Mouse (Mus musculus) bone marrow, adult 2 months (tissue): ENCODE results near the gene Dus2. TPM values are rescaled to one million over a fixed set of nuclear protein-coding genes. Genes with fewer than 3 reads are reported as not detected.

ENCODE experiments used
- H3K27ac ChIP-seq: fragments of 200-500 bp; 2 replicates; pipeline ENCODE4 v1.5.1; 2012; ENCODE audit warnings: low read depth, mild to moderate bottlenecking, control low read depth, inconsistent platforms, low read length; ENCODE audit not compliant: control insufficient read depth, poor library complexity, insufficient read depth
- H3K4me1 ChIP-seq: fragments of 200-500 bp; 2 replicates; pipeline ENCODE4 v1.6.1; 2011; ENCODE audit warnings: low read length; ENCODE audit not compliant: control insufficient read depth, insufficient read depth
- H3K4me3 ChIP-seq: fragments of 200-500 bp; replicated peaks from 2 replicates; pipeline ENCODE3; 2011; ENCODE audit warnings: mild to moderate bottlenecking, low read depth, low read length, control low read depth; ENCODE audit not compliant: control insufficient read depth
- CTCF ChIP-seq: fragments of 200-500 bp; IDR thresholded peaks from 2 replicates; pipeline ENCODE4 v1.5.1; 2011; ENCODE audit warnings: low read length, control low read depth; ENCODE audit not compliant: control insufficient read depth, insufficient read depth
- POLR2A ChIP-seq: fragments of 200-500 bp; IDR thresholded peaks from 2 replicates; pipeline ENCODE4 v1.6.1; 2011; ENCODE audit warnings: low read depth, mild to moderate bottlenecking, control low read depth, low read length, borderline replicate concordance; ENCODE audit not compliant: control insufficient read depth
- WGBS: fragments of 180-500 bp; shearing (Covaris S2); methylation state at CpG from one replicate; pipeline ENCODE4 v1.1.7; 2018; 5-methylcytosine and 5-hydroxymethylcytosine counted together
- polyA plus RNA-seq: library from polyadenylated mRNA; stranded (reverse); fragments of >200 nt; gene quantifications from 2 replicates; pipeline ENCODE4 v1.2.4, GENCODE M21; 2011; ENCODE audit warnings: low replicate concordance; ENCODE audit not compliant: missing spikeins, insufficient read depth, insufficient read length

Gene Dus2
- polyA plus RNA-seq, 1 experiment, result 13.5 TPM

DNA sequence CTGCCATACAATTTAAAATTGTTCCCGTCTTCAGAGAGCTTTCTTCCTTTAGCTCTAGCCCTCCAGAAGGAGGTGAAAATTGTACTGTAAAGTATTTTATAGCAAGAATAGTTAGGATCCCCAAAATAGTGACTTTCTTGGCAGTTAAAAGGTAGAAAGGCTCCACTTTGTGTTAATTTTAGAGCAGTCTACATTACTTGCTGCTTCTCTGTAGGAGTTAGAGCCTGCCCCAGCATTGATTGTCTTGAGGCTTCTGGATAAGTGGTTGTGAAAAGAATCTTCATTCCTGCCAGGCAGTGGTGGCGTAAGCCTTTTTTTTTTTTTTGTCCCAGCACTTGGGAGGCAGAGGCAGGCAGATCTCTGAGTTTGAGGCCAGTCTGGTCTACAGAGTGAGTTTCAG is 75.6 kb downstream of the Dus2 start:
- 88% methylated on average over 2 of the region's 2 CpGs for WGBS
- H3K4me3 ChIP-seq, result no peak overlapping the region
- H3K27ac ChIP-seq, result no peak overlapping the region
- TF ChIP-seq CTCF (no peak), POLR2A (no peak)
- H3K4me1 ChIP-seq, result peaks cover 4% of the 10 kb centered on the region

DNA sequence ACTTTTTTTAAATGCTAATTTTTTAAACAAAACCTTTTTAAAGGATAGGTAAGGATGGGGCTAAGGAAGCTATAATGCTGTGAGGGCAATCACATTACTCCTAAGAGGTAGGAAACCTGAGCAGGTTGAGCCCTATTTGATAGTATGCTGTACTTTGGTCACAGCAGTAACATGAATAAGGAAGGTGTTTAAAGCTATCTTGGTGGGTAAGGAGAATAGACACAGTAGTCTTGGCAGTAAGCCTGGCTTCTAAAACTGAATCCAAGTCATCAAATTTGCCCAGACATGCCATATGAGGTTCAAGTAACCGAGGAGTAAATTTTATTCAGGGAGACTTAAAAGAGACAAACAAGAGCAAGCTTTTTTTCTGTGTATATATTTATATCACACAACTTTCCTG is 78.4 kb downstream of the Dus2 start:
- 25% methylated on average over 1 of the region's 1 CpGs for whole genome bisulfite sequencing
- TF ChIP-seq POLR2A, result no peak
- no peak for TF ChIP-seq CTCF
- H3K4me3 ChIP-seq, result no peak overlapping the region
- H3K4me1 ChIP-seq, result peaks cover 1% of the 10 kb centered on the region
- no peak overlapping the region for H3K27ac ChIP-seq

DNA sequence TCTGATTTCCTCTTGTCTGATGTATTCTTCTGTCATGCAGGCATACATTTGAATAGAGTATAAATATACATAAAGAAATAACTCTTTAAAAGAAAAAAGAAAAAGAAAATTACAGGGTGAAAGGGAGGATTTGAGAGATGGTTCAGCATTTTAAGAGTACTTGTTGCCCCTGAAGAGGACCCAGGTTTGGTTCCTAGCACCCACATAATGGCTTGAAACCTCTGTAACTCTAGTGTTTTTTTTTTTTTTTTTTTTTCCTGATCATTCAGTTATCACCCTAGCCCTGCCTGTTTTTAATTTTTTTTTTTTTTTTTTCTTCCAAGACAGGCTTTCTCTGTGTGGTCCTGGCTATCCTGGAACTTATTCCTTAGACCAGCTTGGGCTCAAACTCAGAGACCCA is 81.0 kb downstream of the Dus2 start:
- Histone ChIP-seq H3K27ac (no peak overlapping the region), H3K4me3 (no peak overlapping the region), H3K4me1 (no peaks in the 10 kb centered on the region)
- no peak for TF ChIP-seq POLR2A
- no peak for TF ChIP-seq CTCF

DNA sequence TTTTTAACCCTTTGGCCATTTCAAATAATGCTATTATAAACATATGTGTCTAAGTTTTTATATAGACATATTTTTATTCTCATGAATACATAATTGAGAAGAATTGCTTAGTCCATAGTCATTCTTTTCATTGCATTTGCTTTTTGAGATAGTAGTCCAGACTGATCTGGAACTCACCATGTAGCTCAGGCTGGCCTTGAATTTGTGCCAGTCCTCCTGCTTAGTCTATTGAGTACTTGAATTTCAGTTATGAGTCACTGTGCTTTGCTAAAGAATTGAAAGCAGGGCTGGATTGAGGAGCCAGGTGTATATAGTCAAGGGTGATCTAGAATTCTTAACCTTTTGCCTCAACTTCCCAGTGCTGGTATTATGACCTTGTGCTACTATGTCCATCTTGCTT is 83.1 kb downstream of the Dus2 start:
- TF ChIP-seq POLR2A (no peak), CTCF (no peak)
- no peak overlapping the region for H3K27ac ChIP-seq
- no peak overlapping the region for H3K4me3 ChIP-seq
- no peaks in the 10 kb centered on the region for H3K4me1 ChIP-seq

DNA sequence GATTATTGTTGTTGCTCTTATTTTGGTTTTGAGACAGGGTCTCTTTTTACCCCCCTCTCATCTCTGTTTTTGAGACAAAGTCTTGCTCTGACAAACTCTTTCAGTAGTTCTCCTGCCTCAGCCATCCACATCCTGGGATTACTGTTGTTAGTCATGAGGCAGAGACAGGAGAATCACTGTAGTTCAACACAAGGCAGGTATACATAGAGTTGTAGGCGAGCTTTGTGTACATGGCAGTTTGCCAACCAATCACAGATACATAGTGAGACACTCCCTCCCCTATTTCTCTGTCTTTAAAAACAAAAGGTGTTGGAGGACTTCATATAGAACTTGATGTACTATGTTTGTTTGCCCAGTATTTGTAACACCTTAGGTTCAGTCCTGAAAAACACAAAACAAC is 83.5 kb downstream of the Dus2 start:
- no peak overlapping the region for H3K4me3 ChIP-seq
- H3K27ac ChIP-seq, result no peak overlapping the region
- WGBS, result 74% methylated on average over 1 of the region's 1 CpGs
- no peak for TF ChIP-seq CTCF
- no peak for TF ChIP-seq POLR2A
- no peaks in the 10 kb centered on the region for H3K4me1 ChIP-seq

DNA sequence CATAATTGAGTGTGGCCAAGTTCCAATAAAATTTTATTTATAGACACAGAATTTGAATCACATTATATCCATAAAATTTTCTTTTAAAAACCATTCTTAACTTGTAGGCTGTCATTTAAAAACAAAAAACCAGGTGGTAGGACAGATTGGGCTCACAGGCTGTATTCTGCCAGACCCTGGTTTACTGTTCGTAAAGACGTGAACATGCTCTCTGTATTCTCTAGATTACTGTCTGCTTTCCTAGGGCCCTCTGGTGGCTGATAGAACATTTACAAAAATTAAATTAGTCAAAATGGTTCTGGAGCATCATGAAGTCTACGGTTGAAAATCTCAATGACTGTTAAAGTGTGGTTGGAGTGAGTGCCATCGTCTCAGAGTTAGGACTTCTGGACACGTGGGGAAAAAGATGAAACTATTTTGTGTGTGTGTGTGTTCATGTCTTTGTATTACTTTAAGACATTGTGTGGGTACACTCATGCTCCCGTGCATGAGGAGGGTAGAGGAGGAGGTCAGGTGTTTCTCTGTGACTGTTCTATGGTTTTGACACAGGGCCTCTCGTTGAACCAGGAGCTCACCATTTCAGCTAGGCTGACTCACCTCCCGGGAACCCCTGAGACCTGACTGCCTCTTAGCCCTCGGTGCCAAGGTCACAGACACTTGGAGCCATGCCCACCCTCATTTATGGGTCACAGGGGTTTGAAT is 84.2 kb downstream of the Dus2 start:
- Histone ChIP-seq H3K4me1 (no peaks in the 10 kb centered on the region), H3K27ac (no peak overlapping the region), H3K4me3 (no peak overlapping the region)
- WGBS, result 50% methylated on average over 9 of the region's 9 CpGs
- TF ChIP-seq CTCF, result no peak
- no peak for TF ChIP-seq POLR2A

DNA sequence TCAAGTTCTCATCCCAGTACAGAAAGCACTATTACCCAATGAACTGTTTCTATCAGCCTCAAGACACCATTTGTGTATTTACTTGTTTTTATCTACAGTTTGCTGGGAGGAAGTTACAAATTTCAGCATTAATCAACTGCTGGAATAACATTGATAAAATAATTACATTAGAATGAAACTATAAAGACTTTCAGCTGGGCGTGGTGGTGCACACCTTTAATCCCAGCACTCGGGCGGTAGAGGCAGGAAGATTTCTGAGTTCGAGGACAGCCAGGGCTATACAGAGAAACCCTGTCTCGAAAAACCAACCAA is 84.7 kb downstream of the Dus2 start:
- Histone ChIP-seq H3K27ac (no peak overlapping the region), H3K4me3 (no peak overlapping the region), H3K4me1 (no peaks in the 10 kb centered on the region)
- TF ChIP-seq CTCF, result no peak
- WGBS, result 84% methylated on average over 5 of the region's 5 CpGs

DNA sequence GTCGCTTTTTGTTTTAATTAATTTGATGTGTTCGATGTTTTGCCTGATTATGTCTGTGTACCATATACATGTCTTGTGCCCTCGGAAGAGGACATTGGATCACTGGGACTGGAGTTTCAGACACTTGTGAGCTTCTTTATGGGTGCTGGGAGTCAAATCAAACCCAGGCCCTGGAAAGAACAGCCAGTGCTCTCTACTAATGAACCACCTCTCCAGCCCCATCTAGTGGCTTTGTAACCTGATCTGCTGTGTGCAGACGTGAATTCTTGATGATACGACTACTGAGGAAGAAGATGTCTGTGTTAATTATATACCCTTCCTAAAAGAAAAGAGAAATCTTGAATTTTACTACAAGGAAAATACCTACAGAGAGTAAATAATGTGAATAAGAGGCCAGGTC is 85.5 kb downstream of the Dus2 start:
- WGBS, result 72% methylated on average over 5 of the region's 5 CpGs
- no peak overlapping the region for H3K4me3 ChIP-seq
- TF ChIP-seq POLR2A, result no peak
- no peak for TF ChIP-seq CTCF
- H3K4me1 ChIP-seq, result no peaks in the 10 kb centered on the region
- no peak overlapping the region for H3K27ac ChIP-seq

DNA sequence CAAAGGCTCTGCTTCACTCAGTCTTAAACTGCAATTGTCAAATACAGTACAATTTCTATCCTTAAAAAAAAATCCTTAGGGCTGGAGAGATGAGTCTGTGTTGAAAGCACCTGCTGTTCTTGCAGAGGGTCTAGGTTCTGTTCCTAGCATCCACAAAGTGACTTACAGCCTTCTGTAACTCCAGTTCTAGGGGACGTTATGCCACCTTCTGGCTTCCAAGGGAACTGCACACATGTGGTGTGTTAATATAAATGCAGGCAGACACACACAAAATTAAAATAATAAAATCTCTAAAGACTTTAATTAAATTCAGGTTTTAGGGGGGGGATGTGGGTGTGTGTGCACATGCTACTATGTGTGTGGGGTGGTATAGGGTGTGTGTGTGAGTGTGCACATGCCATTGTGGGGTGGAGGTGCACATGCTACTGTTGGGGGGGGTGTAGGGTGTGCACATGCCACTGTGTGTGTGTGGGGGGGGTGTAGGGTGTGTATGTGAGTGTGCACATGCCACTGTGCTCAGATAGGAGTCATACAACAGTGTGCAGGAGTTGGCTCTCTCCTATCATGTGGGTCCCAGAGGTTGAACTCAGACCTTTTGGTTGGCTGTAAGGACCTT is 86.4 kb downstream of the Dus2 start:
- Histone ChIP-seq H3K27ac (no peak overlapping the region), H3K4me1 (no peaks in the 10 kb centered on the region), H3K4me3 (no peak overlapping the region)
- TF ChIP-seq POLR2A (no peak), CTCF (no peak)
- WGBS, result 89% methylated on average over 1 of the region's 1 CpGs

DNA sequence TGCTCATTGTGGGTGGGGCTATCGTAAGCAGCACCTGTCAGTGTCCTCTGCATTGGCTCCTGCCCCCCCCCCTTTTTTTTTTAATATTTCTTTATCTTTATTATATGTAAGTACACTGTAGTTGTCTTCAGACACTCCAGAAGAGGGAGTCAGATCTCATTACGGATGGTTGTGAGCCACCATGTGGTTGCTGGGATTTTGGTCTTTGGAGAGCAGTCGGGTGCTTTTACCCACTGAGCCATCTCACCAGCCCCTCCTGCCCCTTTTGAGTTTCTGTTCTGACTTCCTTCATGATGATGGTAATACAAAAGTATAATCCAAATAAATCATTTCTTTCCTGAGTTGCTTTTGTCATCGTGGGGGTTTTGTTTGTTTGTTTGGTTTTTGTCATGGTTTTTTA is 111.2 kb downstream of the Dus2 start:
- Histone ChIP-seq H3K27ac (no peak overlapping the region), H3K4me3 (no peak overlapping the region), H3K4me1 (no peaks in the 10 kb centered on the region; the same call in 1 of the 2 replicates)
- TF ChIP-seq POLR2A (no peak), CTCF (no peak)
- 86% methylated on average over 4 of the region's 4 CpGs for WGBS

Other genes starting within 250 kb of the Dus2 start
- gene Gfod2, start 232.7 kb upstream of the Dus2 start, polyA plus RNA-seq, result 1.2 and 2.0 TPM in 2 replicates
- 90.8 and 98.0 TPM in 2 replicates for gene Ranbp10, start 164.0 kb upstream of the Dus2 start, polyA plus RNA-seq
- 3.6 TPM in 1 of 2 replicates, not detected in the other for gene Tsnaxip1, start 163.6 kb upstream of the Dus2 start, polyA plus RNA-seq
- gene Cenpt, start 138.1 kb upstream of the Dus2 start, polyA plus RNA-seq, result 30.3 and 73.2 TPM in 2 replicates
- 9.8 and 12.6 TPM in 2 replicates for gene Thap11, start 136.2 kb upstream of the Dus2 start, polyA plus RNA-seq
- gene Nutf2, start 130.8 kb upstream of the Dus2 start, polyA plus RNA-seq, result 35.2 and 54.8 TPM in 2 replicates
- 18.9 and 44.1 TPM in 2 replicates for gene Edc4, start 110.5 kb upstream of the Dus2 start, polyA plus RNA-seq
- gene Nrn1l, start 97.8 kb upstream of the Dus2 start, polyA plus RNA-seq, result 2.5 TPM in 1 of 2 replicates, not detected in the other
- 2.9 and 6.0 TPM in 2 replicates for gene Pskh1, start 90.9 kb upstream of the Dus2 start, polyA plus RNA-seq
- gene Ctrl, start 57.5 kb upstream of the Dus2 start, polyA plus RNA-seq, result not detected in 2 replicates
- gene Psmb10, start 52.9 kb upstream of the Dus2 start, polyA plus RNA-seq, result 88.5 and 149 TPM in 2 replicates
- 4.6 and 15.5 TPM in 2 replicates for gene Lcat, start 48.0 kb upstream of the Dus2 start, polyA plus RNA-seq
- 15.9 and 21.3 TPM in 2 replicates for gene Slc12a4, start 25.2 kb upstream of the Dus2 start, polyA plus RNA-seq
- not detected in 2 replicates for gene Dpep3, start 11.9 kb upstream of the Dus2 start, polyA plus RNA-seq
- gene Dpep2nb, start 14.6 kb downstream of the Dus2 start, polyA plus RNA-seq, result not detected in 2 replicates
- 4.0 and 6.0 TPM in 2 replicates for gene Ddx28, start 20.5 kb downstream of the Dus2 start, polyA plus RNA-seq
- 8.5 and 17.8 TPM in 2 replicates for gene Nfatc3, start 67.5 kb downstream of the Dus2 start, polyA plus RNA-seq
- not detected in 2 replicates for gene Esrp2, start 145.6 kb downstream of the Dus2 start, polyA plus RNA-seq
- 8.4 and 20.8 TPM in 2 replicates for gene Pla2g15, start 159.1 kb downstream of the Dus2 start, polyA plus RNA-seq
- 3.7 and 8.3 TPM in 2 replicates for gene Slc7a6, start 177.5 kb downstream of the Dus2 start, polyA plus RNA-seq
- 23.9 and 53.8 TPM in 2 replicates for gene Slc7a6os, start 219.6 kb downstream of the Dus2 start, polyA plus RNA-seq
- 12.1 and 12.9 TPM in 2 replicates for gene Prmt7, start 219.6 kb downstream of the Dus2 start, polyA plus RNA-seq